Mouse (Mus musculus) C2C12 (cell line): ENCODE data around the gene Colgalt2. TPM values are rescaled to one million over a fixed set of nuclear protein-coding genes. Genes with fewer than 3 reads are reported as not detected.

ENCODE experiments used
- H3K27me3 ChIP-seq: one replicate; pipeline ENCODE4 v1.6.1; 2011; ENCODE audit not compliant: control insufficient read depth, insufficient read depth, insufficient read length
- H3K36me3 ChIP-seq: one replicate; pipeline ENCODE4 v1.6.1; 2011; ENCODE audit not compliant: control insufficient read depth, insufficient read depth
- H3K4me3 ChIP-seq: one replicate; pipeline ENCODE4 v1.5.1; 2011; ENCODE audit warnings: mild to moderate bottlenecking, control low read depth; ENCODE audit not compliant: poor library complexity, insufficient read depth, severe bottlenecking
- H3K79me2 ChIP-seq: one replicate; pipeline ENCODE4 v1.6.1; 2011; ENCODE audit not compliant: control insufficient read depth, insufficient read depth
- H3K79me3 ChIP-seq: one replicate; pipeline ENCODE4 v1.6.1; 2011; ENCODE audit warnings: low read depth, control low read depth
- H3ac ChIP-seq: one replicate; pipeline ENCODE3; 2011; ENCODE audit warnings: low read depth; ENCODE audit not compliant: control insufficient read depth, insufficient read length
- CEBPB ChIP-seq: IDR thresholded peaks from one replicate; pipeline ENCODE4 v1.6.1; 2011; ENCODE audit warnings: low read depth, mild to moderate bottlenecking, control low read depth, moderate library complexity
- CTCF ChIP-seq: IDR thresholded peaks from one replicate; pipeline ENCODE4 v1.5.1; 2011; ENCODE audit not compliant: control insufficient read depth, insufficient read depth, insufficient read length
- FOSL1 ChIP-seq: IDR thresholded peaks from one replicate; pipeline ENCODE4 v1.8.0; 2011; ENCODE audit warnings: mild to moderate bottlenecking, low read length; ENCODE audit not compliant: poor library complexity, insufficient read depth, severe bottlenecking
- MAX ChIP-seq: IDR thresholded peaks from one replicate; pipeline ENCODE4 v1.6.1; 2011; ENCODE audit warnings: mild to moderate bottlenecking, control low read depth
- MYOD1 ChIP-seq: IDR thresholded peaks from one replicate; pipeline ENCODE4 v1.6.1; 2011; ENCODE audit warnings: low read depth; ENCODE audit not compliant: control insufficient read depth, insufficient read length
- MYOG ChIP-seq: IDR thresholded peaks from one replicate; pipeline ENCODE4 v1.6.1; 2011; ENCODE audit not compliant: control insufficient read depth, insufficient read length; ENCODE audit errors: extremely low read depth
- USF1 ChIP-seq: IDR thresholded peaks from one replicate; pipeline ENCODE4 v1.6.1; 2011; ENCODE audit warnings: low read depth, mild to moderate bottlenecking, control low read depth, moderate library complexity
- polyA plus RNA-seq: library from polyadenylated mRNA; unstranded; fragments of >200 nt; fragmentation: generic; extraction: Trizol; gene quantifications from one replicate; pipeline ENCODE4 v1.2.1, GENCODE M21; 2012; ENCODE audit warnings: missing spikeins

Gene Colgalt2
- polyA plus RNA-seq, 1 experiment, result 0.02 TPM

GRCm38 (mm10) chr1:152543449-152544159, 144.0 kb downstream of the Colgalt2 start:
- Histone ChIP-seq H3K79me2 (no peaks in the 10 kb centered on the region), H3K79me3 (no peaks in the 10 kb centered on the region), H3K4me3 (no peak overlapping the region), H3ac (no peak overlapping the region), H3K36me3 (peaks cover 4% of the 10 kb centered on the region), H3K27me3 (no peaks in the 10 kb centered on the region)
- TF ChIP-seq CEBPB, result no peak
- no peak for TF ChIP-seq MAX
- no peak for TF ChIP-seq MYOD1
- no peak for TF ChIP-seq MYOG
- TF ChIP-seq FOSL1, result no peak
- no peak for TF ChIP-seq USF1
- TF ChIP-seq CTCF, result no peak

GRCm38 (mm10) chr1:152549061-152549738, 149.6 kb downstream of the Colgalt2 start:
- H3K27me3 ChIP-seq, result no peaks in the 10 kb centered on the region
- H3K79me2 ChIP-seq, result no peaks in the 10 kb centered on the region
- H3K4me3 ChIP-seq, result no peak overlapping the region
- H3K79me3 ChIP-seq, result no peaks in the 10 kb centered on the region
- no peak overlapping the region for H3ac ChIP-seq
- TF ChIP-seq MAX (no peak), FOSL1 (no peak), USF1 (no peak), MYOG (no peak), MYOD1 (peak; percentile 92), CTCF (no peak), CEBPB (no peak)
- peaks cover 4% of the 10 kb centered on the region for H3K36me3 ChIP-seq

GRCm38 (mm10) chr1:152550544-152550943, 150.9 kb downstream of the Colgalt2 start:
- Histone ChIP-seq H3K36me3 (no peaks in the 10 kb centered on the region), H3K79me2 (no peaks in the 10 kb centered on the region), H3K4me3 (no peak overlapping the region), H3ac (no peak overlapping the region), H3K79me3 (no peaks in the 10 kb centered on the region), H3K27me3 (no peaks in the 10 kb centered on the region)
- TF ChIP-seq USF1 (no peak), MAX (no peak), CEBPB (no peak), MYOD1 (no peak), MYOG (no peak), CTCF (no peak), FOSL1 (no peak)

GRCm38 (mm10) chr1:152550973-152551372, 151.3 kb downstream of the Colgalt2 start:
- Histone ChIP-seq H3K79me2 (no peaks in the 10 kb centered on the region), H3K4me3 (no peak overlapping the region), H3ac (no peak overlapping the region), H3K27me3 (no peaks in the 10 kb centered on the region), H3K36me3 (no peaks in the 10 kb centered on the region), H3K79me3 (no peaks in the 10 kb centered on the region)
- TF ChIP-seq MYOG (no peak), CTCF (no peak), MAX (no peak)

- TF ChIP-seq CTCF (no peak), MYOG (no peak), FOSL1 (no peak), MAX (no peak), CEBPB (no peak), USF1 (no peak), MYOD1 (no peak)
- Histone ChIP-seq H3ac (no peak overlapping the region), H3K79me2 (no peaks in the 10 kb centered on the region), H3K79me3 (no peaks in the 10 kb centered on the region), H3K27me3 (no peaks in the 10 kb centered on the region), H3K4me3 (no peak overlapping the region), H3K36me3 (no peaks in the 10 kb centered on the region)
Measured at GRCm38 (mm10) chr1:152553912-152554547, 154.4 kb downstream of the Colgalt2 start.
